Mouse (Mus musculus): ENCODE results near the gene Dram1. TPM values are rescaled to one million over a fixed set of nuclear protein-coding genes. Genes with fewer than 3 reads are reported as not detected.

The Dram1 gene
- total RNA-seq, 2 experiments from 2014 or later, result 1.6 to 2.1 TPM

DNA sequence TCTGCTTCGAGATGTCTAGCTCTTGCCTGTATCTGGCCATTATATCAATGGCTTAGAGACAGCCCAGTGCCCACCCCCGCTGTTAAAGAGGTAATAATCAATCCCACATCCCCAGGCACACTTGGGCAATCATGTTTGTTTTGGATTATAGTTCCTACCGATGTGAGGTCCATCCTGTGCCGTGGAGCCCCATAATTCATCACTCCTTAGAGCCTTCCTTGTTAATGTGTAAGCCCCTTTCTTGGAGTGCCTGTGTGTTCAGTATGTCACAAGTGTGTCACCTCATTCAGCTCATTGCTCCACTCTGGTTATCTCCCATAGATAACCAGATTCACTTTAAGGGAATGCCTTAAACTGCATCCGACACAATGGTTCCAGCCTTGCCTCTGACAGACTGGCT, 24.3 kb downstream of the Dram1 start:
- no peak for DNase-seq
- intact Hi-C loops (cut with DNase I), result no loop called here

DNA sequence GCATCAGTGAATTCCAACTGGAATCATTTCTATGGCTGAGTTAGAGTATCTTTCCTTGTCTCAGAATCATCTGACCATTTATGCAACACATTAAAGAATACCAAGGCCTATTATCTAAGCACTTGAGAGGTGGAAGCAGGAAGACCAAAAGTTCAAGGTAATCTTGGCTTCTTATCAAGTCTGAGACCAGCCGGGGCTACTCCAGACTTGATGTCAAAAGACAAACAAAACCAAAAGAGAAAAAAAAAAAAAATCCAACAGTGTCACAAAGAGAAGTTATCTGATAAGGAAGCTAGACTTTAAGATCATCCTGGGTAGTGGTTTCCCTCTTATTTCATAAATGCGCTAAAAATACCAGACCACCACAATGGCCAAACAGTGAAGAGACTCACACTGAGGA, 26.3 kb downstream of the Dram1 start:
- intact Hi-C loops (cut with DNase I), result no loop called here
- no peak for DNase-seq

DNA sequence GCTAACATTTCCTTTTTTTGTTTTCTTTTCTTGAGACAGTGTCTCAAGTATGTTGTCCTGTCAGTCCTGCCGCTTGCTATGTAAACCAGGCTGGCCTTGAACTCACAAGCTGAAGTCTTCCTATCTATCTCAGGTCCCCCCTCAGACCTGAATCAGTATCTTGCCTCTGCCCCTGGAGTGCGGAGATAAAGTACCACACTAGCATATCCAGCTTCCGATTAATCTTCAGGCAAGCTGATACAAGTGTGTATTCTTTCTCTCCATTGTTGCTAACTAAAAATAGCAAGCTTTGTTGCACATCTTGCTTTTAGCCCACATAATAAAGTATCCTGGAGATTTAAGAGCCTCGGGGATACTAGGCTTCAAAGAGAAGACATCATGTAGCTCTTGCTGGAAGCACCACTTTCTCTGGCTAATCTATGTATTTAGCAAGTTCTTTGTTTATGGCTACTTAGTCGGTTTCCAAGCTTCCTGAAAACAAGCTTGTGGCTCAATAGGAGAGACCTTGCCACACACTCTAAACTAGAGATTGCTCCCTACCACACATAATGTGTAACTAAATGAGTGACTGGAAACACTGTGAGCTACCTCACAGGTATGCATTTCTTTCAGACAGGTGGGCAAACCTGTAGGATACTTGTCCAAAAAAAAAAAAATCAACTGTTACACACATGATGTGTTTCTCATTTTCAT, 27.3 kb downstream of the Dram1 start:
- DNase-seq, result no peak
- intact Hi-C loops (cut with DNase I), result no loop called here

DNA sequence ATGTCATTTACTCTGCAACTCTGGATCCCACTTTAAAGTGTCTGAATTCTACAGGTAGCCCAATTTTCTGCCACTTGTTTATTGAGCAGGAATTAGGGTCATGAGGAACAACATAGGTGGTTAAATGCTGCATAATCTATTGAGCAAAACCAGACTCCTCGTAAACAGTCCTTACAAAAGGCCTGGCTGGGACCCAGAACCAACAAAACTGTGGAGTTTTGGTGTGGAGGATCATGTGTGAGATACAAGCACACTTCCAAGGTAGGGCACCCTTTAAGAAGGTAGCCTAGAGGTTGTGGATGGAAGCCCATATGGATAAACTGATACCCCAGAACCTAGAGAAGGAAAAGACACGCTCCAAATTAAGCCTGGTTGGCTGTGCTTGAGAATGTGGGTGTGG, 28.2 kb downstream of the Dram1 start:
- no peak for DNase-seq
- intact Hi-C loops (cut with DNase I), result no loop called here

DNA sequence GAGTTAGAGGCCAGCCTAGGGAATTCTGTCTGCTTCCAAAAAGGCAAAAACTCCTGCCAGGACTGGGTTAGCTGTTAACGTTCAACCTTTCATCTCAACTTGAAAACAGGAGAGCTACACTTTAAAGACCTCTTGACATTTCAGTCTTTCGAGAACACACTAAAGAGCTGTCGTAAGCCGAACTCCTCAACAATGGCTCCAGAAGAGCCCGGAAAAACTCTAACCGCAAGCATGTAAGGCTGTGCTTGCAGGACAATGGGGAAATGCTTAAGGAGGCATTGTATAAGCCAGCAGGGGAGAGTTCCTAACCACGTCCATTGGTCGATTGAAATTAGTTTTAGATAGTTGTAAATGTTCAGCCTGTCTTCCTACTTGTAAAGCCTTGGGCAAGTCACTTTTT, 29.1 kb downstream of the Dram1 start:
- intact Hi-C loops (cut with DNase I), result no loop called here
- no peak for DNase-seq

DNA sequence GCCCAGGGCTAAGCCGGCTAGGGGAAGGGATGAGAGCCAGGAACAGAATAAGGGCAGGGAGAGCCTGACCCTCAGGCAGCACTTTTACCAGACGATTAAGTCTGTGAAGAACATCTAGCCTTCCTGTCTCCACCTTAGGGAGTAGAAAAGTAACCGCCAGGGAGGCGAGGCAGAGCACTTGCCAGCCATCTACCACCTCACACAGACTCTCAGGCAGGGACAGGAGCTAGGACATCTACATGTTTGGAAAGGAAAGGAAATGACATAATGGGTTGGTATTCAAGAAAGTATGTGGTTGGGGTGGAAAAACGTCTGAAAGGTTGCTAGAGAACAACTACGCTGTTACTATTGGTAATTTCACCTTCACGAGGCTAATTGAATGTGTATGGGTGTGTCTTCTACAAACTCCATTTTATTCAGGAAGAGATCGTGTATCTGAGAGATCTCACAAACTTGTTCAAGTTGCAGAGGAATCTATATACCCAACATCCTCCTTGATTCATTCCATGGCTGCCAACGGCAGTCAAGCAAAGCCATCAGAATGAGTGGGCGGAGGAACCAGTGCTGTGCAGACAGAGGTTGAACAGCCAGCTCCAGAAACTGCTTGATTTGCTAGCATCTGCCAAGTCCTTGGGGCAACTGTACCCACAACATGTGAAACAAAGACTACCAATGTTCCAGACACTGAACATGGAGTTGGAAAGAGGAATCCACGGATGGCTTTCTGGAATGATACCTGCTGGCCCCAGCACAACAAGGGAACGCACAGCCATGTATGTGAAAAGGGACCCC, 32.2 kb downstream of the Dram1 start:
- no peak for DNase-seq
- intact Hi-C loops (cut with DNase I), result no loop called here

DNA sequence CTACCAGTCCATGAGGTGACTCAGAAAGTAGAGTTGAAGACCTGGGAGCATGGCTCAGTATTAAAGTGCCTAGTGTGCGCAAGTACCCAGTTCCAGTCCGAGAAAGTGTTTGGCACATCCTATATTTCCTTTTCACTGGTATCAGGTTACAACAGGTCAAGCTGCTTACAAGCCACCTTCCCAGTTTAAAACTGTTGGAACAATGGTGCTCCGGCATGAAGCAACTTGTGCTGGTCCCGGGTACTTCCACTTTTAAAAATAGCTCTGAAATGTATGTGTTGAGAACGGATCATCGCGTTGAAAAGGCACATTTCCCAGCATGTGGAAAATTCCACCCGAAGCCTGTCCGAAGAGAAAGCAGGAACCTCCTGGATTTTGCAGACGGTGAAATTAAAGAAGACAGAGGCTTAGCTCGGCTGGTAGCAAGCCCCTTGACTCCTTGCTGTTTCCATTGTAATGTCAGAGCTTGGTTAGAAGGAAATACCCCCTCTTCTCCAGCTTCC, 32.9 kb downstream of the Dram1 start:
- intact Hi-C loops (cut with DNase I), result no loop called here
- DNase-seq, result no peak

DNA sequence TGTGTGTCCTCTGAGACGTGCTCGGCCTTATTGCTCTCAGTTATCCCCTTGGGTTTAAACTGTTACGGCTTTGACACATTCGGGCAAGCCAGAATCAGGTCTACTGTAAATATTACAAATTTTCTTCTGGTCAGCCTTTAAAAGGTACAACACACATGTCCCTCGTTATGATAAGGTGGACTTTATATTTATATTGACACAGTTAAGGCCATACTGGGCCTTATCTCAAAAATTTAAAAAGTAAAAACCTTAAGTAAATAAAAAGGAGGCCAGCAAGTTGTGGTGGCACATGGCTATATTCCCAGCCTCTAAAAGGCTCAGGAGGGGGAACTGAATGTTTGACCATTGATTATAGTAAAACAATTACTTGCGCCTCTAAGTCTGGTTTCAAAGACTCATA, 37.5 kb downstream of the Dram1 start:
- intact Hi-C loops (cut with DNase I), result no loop called here
- no peak for DNase-seq

DNA sequence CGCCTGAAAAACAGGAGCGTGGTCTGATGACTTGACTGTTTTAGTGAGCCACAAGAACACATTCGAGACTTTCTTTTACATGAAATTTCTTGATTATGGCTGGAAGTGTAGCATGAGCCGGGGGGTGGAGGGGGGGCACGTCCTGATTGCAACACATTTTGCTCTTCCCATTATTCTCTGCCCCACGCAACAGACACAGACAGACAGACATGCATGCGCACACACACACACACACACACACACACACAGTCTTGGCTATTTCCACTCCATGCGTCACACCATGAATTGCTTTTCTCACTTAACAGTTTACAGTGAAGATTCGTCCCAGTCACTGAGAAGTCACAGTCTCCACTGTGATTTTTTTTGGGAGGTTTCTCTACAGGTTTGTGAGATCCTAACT, 38.2 kb downstream of the Dram1 start:
- DNase-seq, result no peak
- intact Hi-C loops (cut with DNase I), result no loop called here

DNA sequence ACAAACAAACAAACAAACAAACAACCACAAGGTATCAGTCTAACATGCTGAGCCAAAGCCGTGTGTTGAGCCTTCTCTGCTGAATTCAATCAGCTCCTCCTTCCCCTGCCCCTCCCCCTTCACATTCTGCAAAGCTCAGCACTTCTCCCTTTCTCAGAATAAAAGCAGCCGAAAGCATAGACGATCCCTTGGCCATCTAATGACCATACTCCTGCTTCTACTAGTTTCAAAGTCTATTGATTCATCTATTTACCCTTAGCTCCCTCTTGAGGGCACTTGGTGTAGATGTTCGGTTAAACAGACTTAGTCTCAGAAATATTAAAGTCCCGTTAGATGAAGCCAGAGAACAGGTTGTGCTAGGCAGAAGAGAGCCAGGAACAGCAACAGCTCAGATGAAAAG, 48.2 kb downstream of the Dram1 start:
- no peak for DNase-seq
- intact Hi-C loops (cut with DNase I), result no loop called here

DNA sequence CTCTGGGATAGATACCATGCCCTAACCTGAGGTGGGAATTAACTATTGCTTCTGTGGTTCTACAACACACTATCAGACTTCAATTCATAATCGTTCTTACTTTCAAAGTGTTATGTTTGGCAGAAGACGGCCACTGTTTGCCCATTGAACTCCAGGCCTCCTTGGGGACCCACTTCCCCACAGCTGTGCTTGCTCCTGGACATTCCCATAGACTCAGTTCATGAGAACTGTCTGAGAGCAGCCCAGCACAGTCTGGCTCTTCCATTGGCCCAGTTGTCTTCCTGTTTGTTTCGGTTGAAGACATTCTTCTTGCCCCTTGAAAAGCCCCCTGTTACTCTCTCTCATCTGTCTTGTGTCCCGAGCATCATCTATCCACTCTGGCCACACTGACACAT, 50.8 kb downstream of the Dram1 start:
- intact Hi-C loops (cut with DNase I), result loop anchor here (5.0 to 10.0 kb wide), 3 partner anchors 683 to 1306 kb away; no protein-coding TSS in a partner anchor
- DNase-seq, result no peak

DNA sequence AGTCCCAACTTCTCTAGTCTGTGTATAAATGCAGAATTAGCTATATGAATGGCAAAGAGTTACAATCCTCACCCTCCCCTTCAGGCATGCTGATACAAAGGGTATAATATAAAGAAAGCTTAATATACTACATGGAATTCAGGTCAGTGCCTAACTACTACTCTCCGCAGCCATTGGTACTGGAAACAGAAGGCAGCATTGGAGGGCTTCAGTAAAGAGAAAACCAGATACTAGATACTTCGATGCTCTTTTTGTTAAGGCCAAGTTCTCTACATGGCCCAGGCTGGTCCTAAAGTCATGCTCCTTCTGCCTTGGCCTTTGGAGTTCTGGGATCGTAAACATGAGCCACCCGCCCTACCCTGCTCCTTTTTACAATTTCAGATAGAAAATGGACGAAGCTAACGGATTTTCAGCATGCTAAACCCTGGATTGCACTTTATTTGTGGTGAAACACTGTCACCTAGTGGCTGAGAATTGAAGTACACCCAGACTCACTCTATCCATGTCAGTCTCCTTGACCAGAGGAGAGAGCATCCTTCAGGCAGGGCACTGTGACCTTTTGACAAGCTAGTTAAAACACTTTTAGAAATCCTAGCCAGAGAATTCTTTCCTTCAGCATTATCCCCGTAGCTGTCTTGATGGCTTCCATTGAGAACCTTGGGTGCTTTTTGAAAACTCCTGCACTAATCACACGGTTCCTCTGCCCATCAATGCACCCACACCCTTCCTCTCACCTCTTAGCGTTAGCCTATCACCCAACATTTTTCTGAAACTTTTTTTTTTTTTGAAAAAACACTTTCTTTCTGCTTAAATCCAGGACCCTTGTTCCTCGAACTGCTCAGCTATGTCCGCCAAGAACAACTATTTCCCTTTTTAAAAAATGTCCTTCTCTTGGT, 51.5 kb downstream of the Dram1 start:
- peak; percentile 69 for DNase-seq
- intact Hi-C loops (cut with DNase I), result loop anchor here (5.0 to 10.0 kb wide), 3 partner anchors 683 to 1305 kb away; no protein-coding TSS in a partner anchor

DNA sequence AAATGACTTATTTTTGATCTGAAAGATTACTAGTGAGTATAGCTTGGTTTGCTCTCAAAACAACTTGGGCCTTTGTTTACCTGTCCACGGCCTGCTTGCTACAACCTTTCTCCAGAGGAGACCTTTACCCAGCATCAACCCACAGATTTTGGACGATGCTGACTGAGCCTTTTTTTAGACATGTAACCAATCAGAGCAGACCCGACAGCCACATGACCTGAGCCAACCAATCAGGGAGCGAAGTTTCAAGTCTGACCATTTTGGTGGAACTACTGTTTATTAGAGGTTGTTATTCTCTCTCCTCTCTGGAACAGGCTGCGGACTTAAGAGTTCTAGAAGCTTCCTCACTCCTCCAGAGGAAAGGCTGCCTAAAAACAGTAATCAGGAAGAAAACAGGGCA, 57.1 kb downstream of the Dram1 start:
- no peak for DNase-seq
- intact Hi-C loops (cut with DNase I), result loop anchor here (10.0 kb wide), 1 partner anchor 677 kb away; no protein-coding TSS in a partner anchor

DNA sequence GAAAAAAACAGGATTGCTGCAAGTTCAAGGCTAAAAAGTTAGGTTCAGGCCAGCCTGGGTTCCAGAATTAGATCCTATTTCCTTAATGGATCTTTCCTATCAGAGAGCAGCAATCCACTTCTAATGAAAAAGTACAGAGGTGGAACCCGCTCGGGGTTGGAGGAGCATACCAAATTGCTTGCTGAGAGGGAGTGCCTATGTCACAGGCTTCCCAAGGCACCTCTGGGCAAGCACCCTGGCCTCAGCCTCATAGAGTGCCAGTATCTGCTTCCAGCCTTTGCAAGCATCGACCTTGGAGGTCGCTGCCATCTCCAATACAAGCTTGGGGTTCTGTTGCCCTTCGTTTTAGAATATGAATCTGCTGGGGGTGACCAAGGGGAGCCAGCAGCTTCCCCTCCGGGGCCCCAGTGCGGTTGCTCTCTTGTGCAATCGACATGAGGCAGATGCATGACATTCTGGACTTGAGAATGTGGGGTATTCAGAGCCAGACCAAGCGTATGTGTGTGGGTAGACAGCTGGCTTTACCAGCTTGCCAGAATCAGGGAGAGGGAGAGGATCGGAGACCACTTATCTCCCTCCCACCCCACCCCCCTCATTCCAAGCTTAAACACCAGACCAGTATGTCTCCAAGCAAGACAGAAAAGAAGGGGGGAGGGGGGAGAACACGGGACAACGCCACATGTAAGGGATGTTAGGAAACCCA, 58.0 kb downstream of the Dram1 start:
- no peak for DNase-seq
- intact Hi-C loops (cut with DNase I), result loop anchor here (10.0 kb wide), 1 partner anchor 676 kb away; no protein-coding TSS in a partner anchor

DNA sequence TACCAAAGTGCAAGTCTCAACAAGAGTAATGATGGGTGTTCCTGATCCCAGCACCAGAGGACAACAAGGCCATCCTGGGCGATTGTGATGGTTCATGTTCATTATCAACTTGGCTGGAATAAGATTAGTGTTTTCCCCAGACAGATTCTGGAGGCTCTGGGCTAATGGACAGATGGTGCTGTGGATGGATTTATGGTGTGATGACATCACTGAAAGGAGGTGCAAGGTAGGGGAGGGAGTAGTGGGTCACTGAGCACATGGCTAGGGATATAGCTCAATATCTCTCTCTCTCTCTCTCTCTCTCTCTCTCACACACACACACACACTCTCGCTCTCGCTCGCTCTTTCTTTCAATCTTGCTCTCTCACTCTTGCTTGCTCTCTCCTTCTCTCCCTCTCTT, 60.7 kb downstream of the Dram1 start:
- no peak for DNase-seq
- intact Hi-C loops (cut with DNase I), result no loop called here

DNA sequence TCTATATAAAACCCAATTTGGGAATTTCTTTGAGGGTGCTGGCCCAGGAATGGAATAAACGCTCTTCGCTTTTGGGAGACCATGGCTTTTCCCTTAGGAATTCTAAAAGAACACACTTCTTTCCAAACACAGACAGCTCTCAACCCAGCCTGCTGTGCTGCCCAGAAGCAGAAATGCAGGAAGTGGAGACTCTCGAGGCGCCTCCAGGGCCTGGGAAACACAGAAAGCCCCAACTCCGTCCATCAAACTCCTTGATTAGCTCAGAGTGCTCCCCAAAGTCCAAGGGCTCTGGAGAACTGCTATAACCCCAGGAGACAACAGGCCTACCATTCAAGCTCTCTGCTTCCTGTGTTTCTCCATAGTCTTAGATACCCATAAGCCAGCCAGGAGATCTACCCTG, 61.7 kb downstream of the Dram1 start:
- intact Hi-C loops (cut with DNase I), result no loop called here

DNA sequence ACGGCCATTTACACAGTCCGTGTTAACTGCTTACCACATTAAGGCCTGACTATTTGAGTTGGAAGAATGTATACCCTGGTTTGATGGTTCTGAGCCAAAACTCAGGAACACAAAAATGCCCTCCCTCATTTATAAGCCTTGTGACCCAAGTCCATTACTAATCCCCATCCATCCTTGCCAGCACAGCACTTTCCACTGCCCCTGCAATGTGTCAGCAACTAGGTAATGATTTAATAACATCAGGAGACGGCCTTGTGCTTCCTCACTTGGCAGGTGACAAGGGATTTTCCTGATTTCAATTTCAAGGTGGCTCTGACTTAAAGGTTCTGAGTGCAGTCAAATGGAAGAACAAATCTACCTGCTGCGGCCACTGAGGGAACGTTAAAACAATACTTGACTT, 64.0 kb downstream of the Dram1 start:
- DNase-seq, result no peak
- intact Hi-C loops (cut with DNase I), result no loop called here

More for the DNA sequence above, 61.7 kb downstream of the Dram1 start:
- DNase-seq, result no peak

DNA sequence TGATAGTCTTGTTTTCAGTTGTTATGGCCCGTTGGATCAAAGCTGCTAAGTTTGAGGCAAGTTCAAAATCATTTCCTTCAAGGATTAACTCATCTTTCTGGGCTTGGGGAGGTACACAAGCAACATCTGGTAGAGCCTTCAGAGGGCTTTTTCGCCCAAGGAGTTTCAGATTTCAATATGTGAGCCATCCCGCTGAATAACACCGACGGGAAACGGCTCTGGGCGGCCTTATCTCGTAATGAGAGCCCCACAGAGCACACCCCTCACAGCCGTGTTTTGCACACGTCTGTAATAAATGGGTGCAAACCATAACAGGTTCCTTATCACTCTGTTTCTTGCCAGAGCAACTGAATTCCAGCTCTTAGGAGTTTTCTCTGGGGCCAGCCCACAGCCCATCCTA, 69.0 kb downstream of the Dram1 start:
- DNase-seq, result no peak
- intact Hi-C loops (cut with DNase I), result loop anchor here (10.0 kb wide), 1 partner anchor 455 kb away; the partner anchor contains the start of gene Igf1

DNA sequence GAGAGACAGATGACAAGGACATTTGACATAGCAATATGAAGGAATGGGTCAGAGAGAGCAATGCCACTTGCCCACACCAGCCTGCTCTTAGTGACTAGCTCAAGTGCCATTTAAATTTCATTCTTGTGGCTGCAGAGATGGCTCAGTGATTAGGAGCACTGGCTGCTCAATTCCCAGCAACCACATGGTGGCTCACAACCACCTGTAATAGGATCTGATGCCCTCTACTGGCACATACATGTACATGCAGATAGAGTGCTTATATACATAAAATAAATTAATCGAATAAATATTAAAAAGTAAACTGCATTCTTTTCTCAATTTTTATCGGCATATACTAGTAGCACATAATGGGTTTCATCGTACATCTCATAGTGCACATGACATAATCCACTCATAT, 72.6 kb downstream of the Dram1 start:
- intact Hi-C loops (cut with DNase I), result loop anchor here (10.0 kb wide), 1 partner anchor 451 kb away; the partner anchor contains the start of gene Igf1
- DNase-seq, result no peak

DNA sequence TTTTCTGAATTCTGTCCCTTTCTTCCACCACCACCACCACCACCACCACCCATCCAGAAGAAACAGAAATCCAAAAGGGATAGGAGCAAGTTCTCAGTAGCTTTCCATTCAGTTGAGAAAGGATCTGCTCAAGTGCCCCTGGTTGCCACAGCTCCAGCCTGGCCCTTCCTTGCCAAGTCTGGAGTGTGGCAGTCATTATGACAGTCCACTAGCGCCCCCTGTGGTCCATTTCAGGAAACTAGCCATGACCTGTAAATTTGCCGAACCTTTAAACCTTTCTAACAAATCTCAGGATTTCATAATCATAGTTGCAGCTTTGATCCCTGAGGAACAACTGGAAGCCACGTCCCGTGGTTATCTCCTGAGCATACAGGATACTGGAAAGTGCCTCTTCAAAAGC, 74.6 kb downstream of the Dram1 start:
- DNase-seq, result peak; percentile 75
- intact Hi-C loops (cut with DNase I), result loop anchor here (10.0 kb wide), 1 partner anchor 450 kb away; the partner anchor contains the start of gene Igf1
